Mouse (Mus musculus) myocyte (in vitro differentiated cells): ENCODE measurements around the gene Ntrk3. TPM values are rescaled to one million over a fixed set of nuclear protein-coding genes. Genes with fewer than 3 reads are reported as not detected.

Experiments used
- H3K27me3 ChIP-seq: one replicate; pipeline ENCODE4 v1.6.1; 2011; ENCODE audit not compliant: control insufficient read depth, insufficient read depth, insufficient read length
- H3K36me3 ChIP-seq: one replicate; pipeline ENCODE4 v1.6.1; 2011; ENCODE audit not compliant: control insufficient read depth, insufficient read depth
- H3K4me2 ChIP-seq: one replicate; pipeline ENCODE4 v1.6.1; 2011; ENCODE audit warnings: low read depth, control low read depth
- H3K4me3 ChIP-seq: one replicate; pipeline ENCODE4 v1.5.1; 2011; ENCODE audit warnings: mild to moderate bottlenecking, control low read depth, moderate library complexity
- H3K79me2 ChIP-seq: one replicate; pipeline ENCODE4 v1.6.1; 2011; ENCODE audit not compliant: control insufficient read depth, insufficient read depth
- H3ac ChIP-seq: one replicate; pipeline ENCODE4 v1.6.1; 2011; ENCODE audit not compliant: control insufficient read depth, insufficient read length
- CEBPB ChIP-seq: IDR thresholded peaks from 2 replicates; pipeline ENCODE4 v1.6.1; 2011; ENCODE audit warnings: mild to moderate bottlenecking, moderate library complexity; ENCODE audit not compliant: poor library complexity, insufficient read depth, severe bottlenecking
- E2F4 ChIP-seq: IDR thresholded peaks from one replicate; pipeline ENCODE4 v1.6.1; 2011; ENCODE audit warnings: mild to moderate bottlenecking, control low read depth, moderate library complexity; ENCODE audit not compliant: insufficient read depth
- MAX ChIP-seq: IDR thresholded peaks from one replicate; pipeline ENCODE4 v1.6.1; 2011; ENCODE audit warnings: low read depth, mild to moderate bottlenecking, control low read depth
- MYOD1 ChIP-seq, 3 experiments: IDR thresholded peaks; one replicate each; pipeline ENCODE4 v1.6.1; 2011; ENCODE audit warnings: control low read depth in 2 of 3, low read depth in 2 of 3, mild to moderate bottlenecking in 2 of 3, moderate library complexity in 1 of 3; ENCODE audit not compliant: insufficient read length in 2 of 3, control insufficient read depth in 1 of 3
- MYOG ChIP-seq, 3 experiments: IDR thresholded peaks; one replicate each; pipeline ENCODE4 v1.6.1; 2011; ENCODE audit warnings: control low read depth in 2 of 3, low read depth in 2 of 3, mild to moderate bottlenecking in 2 of 3; ENCODE audit not compliant: insufficient read length in 2 of 3, control insufficient read depth in 1 of 3, insufficient read depth in 1 of 3
- POLR2A ChIP-seq: IDR thresholded peaks from one replicate; pipeline ENCODE4 v1.6.1; 2011; ENCODE audit warnings: low read depth, mild to moderate bottlenecking, control low read depth, moderate library complexity; ENCODE audit not compliant: insufficient read length
- POLR2AphosphoS2 ChIP-seq: IDR thresholded peaks from one replicate; pipeline ENCODE4 v1.6.1; 2011; ENCODE audit warnings: low read depth, control low read depth; ENCODE audit not compliant: insufficient read length
- REST ChIP-seq: IDR thresholded peaks from one replicate; pipeline ENCODE4 v1.6.1; 2011; ENCODE audit warnings: mild to moderate bottlenecking, control low read depth, moderate library complexity; ENCODE audit not compliant: insufficient read depth, insufficient read length
- SRF ChIP-seq: IDR thresholded peaks from one replicate; pipeline ENCODE4 v1.6.1; 2011; ENCODE audit warnings: low read depth; ENCODE audit not compliant: control insufficient read depth, insufficient read length
- TCF12 ChIP-seq: IDR thresholded peaks from one replicate; pipeline ENCODE4 v1.6.1; 2011; ENCODE audit warnings: mild to moderate bottlenecking, control low read depth; ENCODE audit not compliant: poor library complexity, insufficient read depth, severe bottlenecking
- TCF3 ChIP-seq: IDR thresholded peaks from one replicate; pipeline ENCODE4 v1.6.1; 2011; ENCODE audit warnings: low read depth, control low read depth; ENCODE audit not compliant: insufficient read length
- USF1 ChIP-seq: IDR thresholded peaks from one replicate; pipeline ENCODE4 v1.6.1; 2011; ENCODE audit warnings: low read depth, mild to moderate bottlenecking, control low read depth, moderate library complexity
- polyA plus RNA-seq: library from polyadenylated mRNA; unstranded; fragments of >200 nt; fragmentation: generic; extraction: Trizol; gene quantifications from one replicate; pipeline ENCODE4 v1.2.1, GENCODE M21; 2012; ENCODE audit warnings: missing spikeins

Ntrk3 gene
- polyA plus RNA-seq, 1 experiment = 0.17 TPM

DNA sequence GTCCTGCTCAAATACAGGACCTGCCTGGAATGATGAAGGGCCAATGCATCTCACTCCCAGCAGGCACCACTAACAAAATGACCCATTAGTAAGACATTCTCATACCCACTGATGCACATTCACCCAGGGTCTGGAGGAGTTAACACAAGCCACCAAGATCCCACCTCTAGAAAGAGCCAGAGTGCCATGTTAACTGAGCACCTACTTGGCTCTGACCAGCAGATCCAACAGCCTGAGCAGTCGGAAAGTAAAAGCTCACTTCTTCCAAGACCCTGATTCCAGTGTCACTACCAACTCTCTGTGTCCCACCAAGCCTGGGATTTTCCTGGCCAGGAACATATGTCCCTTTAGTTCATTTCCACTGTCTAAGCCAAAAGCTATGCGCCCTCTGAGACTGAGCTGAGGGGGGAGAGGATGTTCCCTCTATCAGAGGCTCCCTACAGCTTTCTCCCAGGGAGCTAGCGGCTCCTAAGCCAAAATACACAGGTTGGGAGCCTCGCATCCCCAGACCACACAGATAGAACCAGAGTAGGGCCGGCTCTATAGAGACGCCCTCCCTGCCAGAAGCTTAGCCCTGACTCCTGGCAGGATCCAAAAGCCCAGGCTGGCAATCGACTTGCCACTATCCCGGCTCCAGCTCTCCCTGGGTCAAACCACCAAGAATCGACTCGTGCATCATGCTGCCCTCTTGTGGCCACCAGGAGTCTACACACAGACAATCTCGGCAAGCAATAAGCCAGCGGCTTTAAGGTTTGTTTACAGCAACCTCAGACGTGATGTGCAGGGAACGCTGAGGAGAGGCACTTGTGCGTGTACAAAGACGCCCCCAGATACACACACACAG lies 169.2 kb downstream of the Ntrk3 start:
- H3K79me2 ChIP-seq = no peaks in the 10 kb centered on the region
- no peak overlapping the region for H3K4me2 ChIP-seq
- TF ChIP-seq POLR2AphosphoS2 (no peak), TCF3 (no peak), MYOG (IDR thresholded peaks at IDR 0.05; ENCODE audit: control insufficient read depth in 1 of 3, insufficient read depth in 1 of 3, insufficient read length in 2 of 3, low read depth in 2 of 3) (no peak)
- no peaks in the 10 kb centered on the region for H3K27me3 ChIP-seq
- no peak overlapping the region for H3K4me3 ChIP-seq
- no peak overlapping the region for H3ac ChIP-seq
- H3K36me3 ChIP-seq = no peaks in the 10 kb centered on the region

DNA sequence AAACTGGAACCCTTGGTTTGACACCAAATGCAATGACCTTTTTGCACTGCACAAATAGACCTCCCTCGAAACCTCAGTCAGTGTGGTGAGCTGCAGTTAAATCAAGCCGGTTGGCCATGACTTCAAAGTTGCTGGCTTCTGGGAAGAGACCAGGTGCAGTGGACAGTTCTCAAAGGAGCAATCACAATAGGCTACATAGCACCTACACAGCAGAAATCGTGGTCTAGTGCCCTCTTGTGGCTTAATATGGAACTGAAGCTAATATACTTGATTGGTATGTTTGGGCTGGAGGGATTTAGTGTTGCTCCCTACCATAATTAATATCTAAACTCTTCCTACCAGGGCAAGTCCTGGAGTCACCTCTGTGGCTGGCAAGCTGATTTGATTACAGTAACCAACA lies 171.2 kb downstream of the Ntrk3 start:
- H3K4me3 ChIP-seq = no peak overlapping the region
- no peak overlapping the region for H3ac ChIP-seq
- no peaks in the 10 kb centered on the region for H3K36me3 ChIP-seq
- no peaks in the 10 kb centered on the region for H3K27me3 ChIP-seq
- no peaks in the 10 kb centered on the region for H3K79me2 ChIP-seq
- no peak overlapping the region for H3K4me2 ChIP-seq
- no peak for TF ChIP-seq E2F4
- no peak for TF ChIP-seq POLR2AphosphoS2
- TF ChIP-seq CEBPB = no peak
- TF ChIP-seq REST = no peak
- no peak for TF ChIP-seq TCF12
- no peak for TF ChIP-seq MYOD1 (IDR thresholded peaks at IDR 0.05; ENCODE audit: control insufficient read depth in 1 of 3, insufficient read length in 2 of 3, low read depth in 2 of 3)
- TF ChIP-seq MYOG (IDR thresholded peaks at IDR 0.05; ENCODE audit: control insufficient read depth in 1 of 3, insufficient read depth in 1 of 3, insufficient read length in 2 of 3, low read depth in 2 of 3) = no peak

DNA sequence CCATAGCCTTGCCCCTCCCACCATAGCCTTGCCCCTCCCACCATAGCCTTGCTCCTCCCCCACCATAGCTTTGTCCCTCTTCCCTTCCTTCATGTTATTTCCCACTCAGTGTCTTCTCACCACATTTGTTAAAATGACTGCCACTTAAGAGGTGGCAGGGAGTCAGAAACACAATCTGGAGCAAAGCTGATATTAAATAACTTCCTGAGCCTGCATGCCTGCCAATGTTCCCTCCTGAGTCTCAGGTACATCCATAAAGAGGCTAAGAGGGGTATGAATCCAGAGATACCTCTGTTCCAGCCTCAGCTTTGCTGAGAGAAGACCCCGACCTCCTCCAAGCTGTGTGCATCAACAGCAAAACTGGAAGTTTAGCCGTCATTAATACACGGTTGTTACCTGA lies 172.4 kb downstream of the Ntrk3 start:
- Histone ChIP-seq H3K79me2 (no peaks in the 10 kb centered on the region), H3K4me2 (no peak overlapping the region), H3K4me3 (no peak overlapping the region), H3K36me3 (no peaks in the 10 kb centered on the region), H3ac (no peak overlapping the region), H3K27me3 (no peaks in the 10 kb centered on the region)
- TF ChIP-seq MYOD1 (IDR thresholded peaks at IDR 0.05; ENCODE audit: control insufficient read depth in 1 of 3, insufficient read length in 2 of 3, low read depth in 2 of 3) = no peak
- no peak for TF ChIP-seq POLR2A
- no peak for TF ChIP-seq TCF3
- no peak for TF ChIP-seq USF1
- no peak for TF ChIP-seq POLR2AphosphoS2

DNA sequence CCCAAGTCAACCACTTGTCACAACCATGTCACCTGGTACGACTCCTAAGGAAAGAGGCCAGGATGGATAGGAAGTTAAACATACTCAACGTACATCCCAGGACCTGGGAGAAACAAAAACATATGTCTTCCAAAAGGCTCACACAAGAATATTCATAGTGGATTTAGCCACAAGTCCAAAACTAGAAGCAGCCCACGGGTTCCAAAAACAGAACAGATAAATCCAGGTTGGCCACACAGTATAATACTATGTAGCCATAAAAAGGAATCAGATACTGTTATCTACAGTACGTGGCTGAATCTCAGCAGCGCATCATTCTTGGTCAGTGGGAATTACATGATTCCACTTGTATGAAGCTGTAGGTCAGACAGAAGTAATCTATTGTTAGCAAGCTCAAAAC lies 179.3 kb downstream of the Ntrk3 start:
- Histone ChIP-seq H3ac (no peak overlapping the region), H3K4me3 (no peak overlapping the region), H3K36me3 (no peaks in the 10 kb centered on the region), H3K27me3 (no peaks in the 10 kb centered on the region), H3K4me2 (no peak overlapping the region), H3K79me2 (no peaks in the 10 kb centered on the region)
- TF ChIP-seq SRF = no peak
- no peak for TF ChIP-seq REST
- no peak for TF ChIP-seq MYOG (IDR thresholded peaks at IDR 0.05; ENCODE audit: control insufficient read depth in 1 of 3, insufficient read depth in 1 of 3, insufficient read length in 2 of 3, low read depth in 2 of 3)
- TF ChIP-seq TCF12 = no peak

DNA sequence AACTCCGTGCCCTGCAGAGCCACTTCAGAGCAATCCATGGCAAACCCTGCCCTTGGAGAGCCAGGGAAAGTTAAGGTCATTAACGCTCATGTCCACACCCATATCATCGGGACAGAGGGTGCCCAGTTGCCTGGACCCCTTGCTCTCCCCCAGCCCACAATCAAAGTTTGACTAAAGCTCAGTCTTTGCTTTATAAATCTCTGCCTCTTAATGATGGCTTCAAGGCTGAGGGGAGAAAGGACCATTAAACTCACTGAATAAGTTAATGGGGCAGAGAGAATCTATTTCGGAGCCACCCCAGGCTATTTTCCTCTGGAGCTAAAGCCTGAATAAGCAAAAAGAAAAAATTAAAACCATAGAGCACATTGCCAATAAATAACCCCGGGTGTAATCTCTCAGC lies 182.3 kb downstream of the Ntrk3 start:
- H3K79me2 ChIP-seq = no peaks in the 10 kb centered on the region
- H3K36me3 ChIP-seq = no peaks in the 10 kb centered on the region
- no peaks in the 10 kb centered on the region for H3K27me3 ChIP-seq
- no peak for TF ChIP-seq TCF3
- no peak for TF ChIP-seq POLR2A
- TF ChIP-seq MYOG (IDR thresholded peaks at IDR 0.05; ENCODE audit: control insufficient read depth in 1 of 3, insufficient read depth in 1 of 3, insufficient read length in 2 of 3, low read depth in 2 of 3) = no peak
- no peak for TF ChIP-seq REST
- TF ChIP-seq USF1 = no peak
- TF ChIP-seq E2F4 = no peak
- TF ChIP-seq TCF12 = no peak
- TF ChIP-seq CEBPB = no peak
- no peak for TF ChIP-seq MAX
- no peak for TF ChIP-seq POLR2AphosphoS2
- TF ChIP-seq MYOD1 (IDR thresholded peaks at IDR 0.05; ENCODE audit: control insufficient read depth in 1 of 3, insufficient read length in 2 of 3, low read depth in 2 of 3) = no peak
- no peak for TF ChIP-seq SRF
- H3ac ChIP-seq = no peak overlapping the region
- no peak overlapping the region for H3K4me2 ChIP-seq
- H3K4me3 ChIP-seq = no peak overlapping the region
